14 mouse cellular contexts compared by ENCODE assay signal in the genomic region with DNA sequence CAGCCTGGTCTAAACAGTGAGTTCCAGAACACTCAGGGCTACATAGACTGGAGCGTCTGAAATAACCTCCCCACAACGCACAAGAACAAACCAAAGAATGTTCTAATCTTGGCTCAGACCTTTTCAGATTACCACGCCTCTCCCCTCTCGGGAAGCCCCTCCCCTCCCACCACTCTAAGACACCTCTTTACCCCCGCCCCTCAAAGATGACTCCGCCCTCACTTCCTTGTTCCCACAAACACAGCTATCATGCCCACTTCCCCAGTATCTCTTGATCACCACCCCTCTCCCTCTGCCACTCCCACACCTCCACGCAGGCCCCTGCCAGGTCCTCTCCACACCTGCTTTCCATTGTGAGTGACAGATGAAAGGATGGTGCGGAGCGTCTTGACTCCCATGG. TPM values are rescaled to one million over a fixed set of nuclear protein-coding genes. Genes with fewer than 3 reads are reported as not detected.
DNase-seq lines count a peak whose midpoint lies in the region; ATAC-seq lines count a peak whose summit lies in the region.
"Had no signal": no experiment of that assay in that cellular context is flagged by ENCODE, and none has a peak within 500 bp of the region (broad histone marks: within the 10 kb centered on the region; RNA-seq: fewer than 3 reads in every experiment).

No protein-coding gene starts in this region.

- ATAC-seq in CD4-positive, CD25-positive, alpha-beta regulatory T cell, adult 4 months, result no peak
- ATAC-seq: activated CD4-positive, CD25-positive, alpha-beta regulatory T cell, adult 4 months; forebrain, embryonic 14.5 days; midbrain, embryonic 13.5 days had no signal

- peak; percentile 52 for DNase-seq in CD4-positive, CD25-positive, alpha-beta regulatory T cell, adult 2 months (ENCODE audit: low read depth, low spot score)
- DNase-seq in CD4-positive helper T cell, adult 2 months (ENCODE audit: low read depth, low spot score), result peak; percentile 49
- DNase-seq in induced T-regulatory cell, adult 2 months (ENCODE audit: low read depth), result peak; percentile 64
- DNase-seq in naive thymus-derived CD4-positive, alpha-beta T cell, adult 2 months (ENCODE audit: low read depth), result peak; percentile 37
- no peak for DNase-seq in heart, adult 8-10 months (ENCODE audit: low spot score)
- no peak for DNase-seq in adipocyte (ENCODE audit: low spot score)
- DNase-seq in adrenal gland, adult (ENCODE audit: inconsistent age in 2 of 2, low spot score in 1 of 2), result no peak
- DNase-seq: cerebellum, adult 11-12 months; heart, postnatal 14 days; left cerebral cortex, postnatal 4 days had no signal

RNA-seq across cellular contexts. Expression of gene Map4k1, which starts 26.9 kb away (rescaled TPM):
- polyA plus RNA-seq in CD4-positive, CD25-positive, alpha-beta regulatory T cell, adult 4 months (2017; shearing (Covaris generic)), result 100 to 1,000 TPM in 1 of 2 experiments, 10 to 100 TPM in 1; 93.7 to 171 TPM
- 1 to 10 TPM in 1 of 4 experiments, under 1 TPM in 3; 0.50 to 1.1 (median 0.74) TPM for total RNA-seq in heart, adult 8-10 months (2022)

RNA-seq across cellular contexts. Expression of gene Eif3k, which starts 27.1 kb away (rescaled TPM):
- polyA plus RNA-seq in CD4-positive, CD25-positive, alpha-beta regulatory T cell, adult 4 months (2017; shearing (Covaris generic)), result 100 to 1,000 TPM; 656 to 763 TPM
- total RNA-seq in heart, adult 8-10 months (2022), result 100 to 1,000 TPM; 152 to 167 (median 158) TPM

RNA-seq across cellular contexts. Expression of gene Actn4, which starts 46.6 kb away (rescaled TPM):
- 100 to 1,000 TPM in 1 of 2 experiments, 10 to 100 TPM in 1; 82.6 to 106 TPM for polyA plus RNA-seq in CD4-positive, CD25-positive, alpha-beta regulatory T cell, adult 4 months (2017; shearing (Covaris generic))
- total RNA-seq in heart, adult 8-10 months (2022), result 10 to 100 TPM; 57.8 to 82.0 (median 75.8) TPM

Comparison
In these comparisons a context has a peak if more than half of its experiments do, and no peak if none do; other contexts are left out.
1. DNase-seq: peak in CD4-positive, CD25-positive, alpha-beta regulatory T cell, adult 2 months (single experiment), CD4-positive helper T cell, adult 2 months (single experiment), induced T-regulatory cell, adult 2 months (single experiment) and naive thymus-derived CD4-positive, alpha-beta T cell, adult 2 months (single experiment); none in heart, adult 8-10 months (single experiment), adipocyte (single experiment) and adrenal gland, adult (0 of 2).